Comparison of ENCODE assay signal across 8 mouse cellular contexts in genomic region chr7:5060944-5061773, GRCm38 (mm10). TPM values are rescaled to one million over a fixed set of nuclear protein-coding genes. Genes with fewer than 3 reads are reported as not detected.
DNase-seq lines count a peak whose midpoint lies in the region; ATAC-seq and TF ChIP-seq lines count a peak whose summit lies in the region.

No protein-coding gene starts in this region.

- peak overlapping the region; percentile 75 for H3K4me3 ChIP-seq in hindbrain, embryonic 13.5 days

- CTCF ChIA-PET in Patski (lab: Charles Lee), result interaction anchor here (0.8 to 3.1 kb wide), 7 partner anchors 11 to 123 kb away, joined by 3 to 19 read pairs (median 4); partner anchors contain the start of gene Zfp580

- H3K9ac ChIP-seq in hindbrain, embryonic 13.5 days, result peak overlapping the region; percentile 89

- peak; percentile 97 for DNase-seq in Patski (ENCODE audit: low read depth, low spot score)
- DNase-seq in cerebellum, postnatal 14 days, result peak; percentile 100
- DNase-seq in frontal cortex, postnatal 14 days (ENCODE audit: low spot score in 2 of 2), result peak; percentile 98
- DNase-seq in layer of hippocampus, postnatal 25 days (ENCODE audit: extremely low spot score in 1 of 2, low spot score in 1 of 2), result peak; percentile 97 to 100
- peak; percentile 98 for DNase-seq in lung, postnatal 25 days (ENCODE audit: low spot score)
- peak; percentile 99 for DNase-seq in retina, embryonic 14.5 days (ENCODE audit: low spot score)
- peak; percentile 99 for DNase-seq in thymus, postnatal 4 days

- peaks cover 64% of the 10 kb centered on the region for H3K4me1 ChIP-seq in hindbrain, embryonic 13.5 days (replicated peaks)

- ATAC-seq in Patski, result peak; percentile 76
- peak; percentile 92 for ATAC-seq in hindbrain, embryonic 13.5 days (ENCODE audit: low FRiP score)

- in situ Hi-C loops in Patski (cut with MboI; ENCODE audit: low pct_unique_long_range_greater_than_20kb), result loop anchor here (5.0 to 25.0 kb wide), 3 partner anchors 44 to 1101 kb away; partner anchors contain the start of genes Gm44973, Ube2s, Zfp444 and Zfp787

- H3K4me2 ChIP-seq in hindbrain, embryonic 13.5 days, result peak overlapping the region; percentile 84

- H3K27me3 ChIP-seq in Patski, result no peaks in the 10 kb centered on the region
- peaks cover 29% of the 10 kb centered on the region for H3K27me3 ChIP-seq in hindbrain, embryonic 13.5 days

- no peaks in the 10 kb centered on the region for H3K9me3 ChIP-seq in hindbrain, embryonic 13.5 days

- H3K36me3 ChIP-seq in hindbrain, embryonic 13.5 days, result peaks cover 2% of the 10 kb centered on the region

- peak overlapping the region; percentile 99 for H3K27ac ChIP-seq in hindbrain, embryonic 13.5 days

- under 1% methylated on average over 60 of the region's 60 CpGs for WGBS in hindbrain, embryonic 13.5 days

- TF ChIP-seq CTCF in Patski (IDR thresholded peaks at IDR 0.05), result no peak

- POLR2A ChIA-PET in Patski (lab: Charles Lee), result interaction anchor here (0.6 to 2.0 kb wide), 5 partner anchors 23 to 242 kb away, joined by 3 to 12 read pairs (median 3); partner anchors contain the start of gene Gm44973

RNA-seq across cellular contexts. Expression of gene U2af2, which starts 0.8 kb away (rescaled TPM):
- 216 TPM for polyA plus RNA-seq in Patski (2021)
- 112 and 114 TPM in 2 replicates for polyA plus RNA-seq in hindbrain, embryonic 13.5 days (2015; fragmentation: Nextera tagmentation; extraction: Ambion mirVana)
- 100 to 1,000 TPM; 170 to 180 TPM for total RNA-seq in layer of hippocampus, postnatal 25 days (2021)

RNA-seq across cellular contexts. Expression of gene Zfp580, which starts 9.8 kb away (rescaled TPM):
- polyA plus RNA-seq in Patski (2021), result 22.4 TPM
- polyA plus RNA-seq in hindbrain, embryonic 13.5 days (2015; fragmentation: Nextera tagmentation; extraction: Ambion mirVana), result 67.2 and 69.7 TPM in 2 replicates
- total RNA-seq in layer of hippocampus, postnatal 25 days (2021), result 10 to 100 TPM; 43.1 to 44.0 TPM

RNA-seq across cellular contexts. Expression of gene Epn1, which starts 18.9 kb away (rescaled TPM):
- 138 TPM for polyA plus RNA-seq in Patski (2021)
- polyA plus RNA-seq in hindbrain, embryonic 13.5 days (2015; fragmentation: Nextera tagmentation; extraction: Ambion mirVana), result 83.8 and 85.6 TPM in 2 replicates
- total RNA-seq in layer of hippocampus, postnatal 25 days (2021), result 100 to 1,000 TPM; 520 to 560 TPM

RNA-seq across cellular contexts. Expression of gene Zfp784, which starts 22.9 kb away (rescaled TPM):
- 6.3 TPM for polyA plus RNA-seq in Patski (2021)
- polyA plus RNA-seq in hindbrain, embryonic 13.5 days (2015; fragmentation: Nextera tagmentation; extraction: Ambion mirVana), result 7.8 and 9.8 TPM in 2 replicates
- 1 to 10 TPM; 5.1 to 6.5 TPM for total RNA-seq in layer of hippocampus, postnatal 25 days (2021)

RNA-seq across cellular contexts. Expression of gene 4632433K11Rik, which starts 27.2 kb away (rescaled TPM):
- polyA plus RNA-seq in Patski (2021), result not detected
- polyA plus RNA-seq in hindbrain, embryonic 13.5 days (2015; fragmentation: Nextera tagmentation; extraction: Ambion mirVana), result not detected in 2 replicates
- not detected for total RNA-seq in layer of hippocampus, postnatal 25 days (2021)

Comparison
In these comparisons a context has a peak if more than half of its experiments do, and no peak if none do; other contexts are left out.
1. Peak in every context shown above with its lines: DNase-seq, ATAC-seq, H3K4me3 ChIP-seq and H3K27ac ChIP-seq.